Mouse (Mus musculus) left cerebral cortex, adult 18-20 months (tissue): ENCODE data around the gene Ankrd34a. TPM values are rescaled to one million over a fixed set of nuclear protein-coding genes. Genes with fewer than 3 reads are reported as not detected.

Experiments used
- DNase-seq, 2 experiments: peaks; one replicate each; pipeline ENCODE4 v3.0.0; 2021 to 2022; ENCODE audit warnings: low spot score in 2 of 2, mixed read lengths in 1 of 2
- total RNA-seq, 2 experiments: library from RNA; stranded (reverse); gene quantifications; 2 replicates each; pipeline ENCODE4 v1.2.3; 2021

The Ankrd34a gene
- total RNA-seq, 2 experiments from 2014 or later = 67.3 to 77.4 TPM

GRCm38 (mm10) chr3:96578561-96579238, 17.7 kb upstream of the Ankrd34a start:
- no peak for DNase-seq

- no peak for DNase-seq
These were observed 17.1 kb upstream of the Ankrd34a start for GRCm38 (mm10) chr3:96579239-96579750.

- peak; percentile 93 to 94 for DNase-seq
These were observed 16.5 kb upstream of the Ankrd34a start for GRCm38 (mm10) chr3:96579885-96580454.

- DNase-seq = no peak
These were observed 15.3 kb upstream of the Ankrd34a start for GRCm38 (mm10) chr3:96581141-96581540.

GRCm38 (mm10) chr3:96581771-96582515, 14.5 kb upstream of the Ankrd34a start:
- no peak for DNase-seq

GRCm38 (mm10) chr3:96583386-96583785, 13.1 kb upstream of the Ankrd34a start:
- no peak for DNase-seq

- DNase-seq = no peak
These were observed 5.8 kb upstream of the Ankrd34a start for GRCm38 (mm10) chr3:96590657-96591056.

GRCm38 (mm10) chr3:96593374-96593773, 3.1 kb upstream of the Ankrd34a start:
- no peak for DNase-seq

GRCm38 (mm10) chr3:96593790-96594560, 2.5 kb upstream of the Ankrd34a start, which contains the start of gene Polr3gl:
Gene Polr3gl, minus strand, starts transcription at chr3:96594181.
- DNase-seq = peak; percentile 94 to 95

GRCm38 (mm10) chr3:96594851-96595250, 1.6 kb upstream of the Ankrd34a start:
- no peak for DNase-seq

GRCm38 (mm10) chr3:96595661-96596060, 775 bp upstream of the Ankrd34a start:
- peak in 1 of 2 experiments; percentile 58 for DNase-seq

GRCm38 (mm10) chr3:96596855-96597254, 419 bp downstream of the Ankrd34a start:
- peak in 1 of 2 experiments; percentile 47 for DNase-seq

GRCm38 (mm10) chr3:96597435-96597891, 1.0 kb downstream of the Ankrd34a start:
- DNase-seq = no peak

- DNase-seq = peak in 1 of 2 experiments; percentile 48
These were observed 2.0 kb downstream of the Ankrd34a start for GRCm38 (mm10) chr3:96598156-96599068.

- no peak for DNase-seq
These were observed 2.6 kb downstream of the Ankrd34a start for GRCm38 (mm10) chr3:96599069-96599393.

- DNase-seq = no peak
These were observed 3.0 kb downstream of the Ankrd34a start for GRCm38 (mm10) chr3:96599411-96599810.

- peak; percentile 89 to 94 for DNase-seq
These were observed 4.3 kb downstream of the Ankrd34a start, which contains the start of gene Lix1l for GRCm38 (mm10) chr3:96600639-96601250. Gene Lix1l, plus strand, starts transcription at chr3:96601149.

GRCm38 (mm10) chr3:96601251-96601787, 4.9 kb downstream of the Ankrd34a start:
- peak in 1 of 2 experiments; percentile 62 for DNase-seq
